Mouse (Mus musculus) right cerebral cortex, adult 18-20 months (tissue): Measurements from ENCODE around the gene Fbxl16.
"Not testable (repeated sequence)": the region's sequence is repeated elsewhere in the genome, so short reads cannot be mapped to it uniquely, and the experiment has no call there.

Source experiments
- DNase-seq: peaks from one replicate; pipeline ENCODE4 v3.0.0; 2022; ENCODE audit warnings: mixed read lengths

Fbxl16 gene

DNA sequence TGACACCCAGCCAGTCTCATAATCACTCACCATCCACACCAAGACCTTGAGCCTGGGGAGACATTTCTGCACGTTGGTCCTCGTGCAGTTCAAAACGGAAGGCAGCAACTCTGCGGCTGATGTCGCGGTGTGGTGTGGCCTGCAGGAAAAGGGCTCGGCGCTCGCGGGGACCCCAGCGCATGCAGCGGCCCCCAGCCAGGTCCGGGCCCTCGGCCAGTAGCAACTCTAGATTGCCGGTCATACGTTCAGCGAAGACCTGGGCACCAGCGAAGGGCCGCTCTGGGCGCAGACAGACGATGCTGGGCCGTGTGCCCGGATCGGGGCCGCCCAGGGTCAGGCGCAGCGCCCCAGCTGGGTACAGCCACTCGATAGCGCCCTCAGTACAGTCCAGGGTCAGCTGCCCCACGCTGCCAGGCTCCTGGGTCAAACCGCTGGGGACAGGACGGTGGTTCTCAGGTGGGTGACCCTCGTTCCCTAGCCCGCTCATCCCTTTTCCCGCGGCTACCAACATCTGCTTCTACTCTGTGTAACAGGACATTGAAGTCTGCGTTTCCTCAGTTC, 12.6 kb upstream of the Fbxl16 start:
- DNase-seq, result no peak

DNA sequence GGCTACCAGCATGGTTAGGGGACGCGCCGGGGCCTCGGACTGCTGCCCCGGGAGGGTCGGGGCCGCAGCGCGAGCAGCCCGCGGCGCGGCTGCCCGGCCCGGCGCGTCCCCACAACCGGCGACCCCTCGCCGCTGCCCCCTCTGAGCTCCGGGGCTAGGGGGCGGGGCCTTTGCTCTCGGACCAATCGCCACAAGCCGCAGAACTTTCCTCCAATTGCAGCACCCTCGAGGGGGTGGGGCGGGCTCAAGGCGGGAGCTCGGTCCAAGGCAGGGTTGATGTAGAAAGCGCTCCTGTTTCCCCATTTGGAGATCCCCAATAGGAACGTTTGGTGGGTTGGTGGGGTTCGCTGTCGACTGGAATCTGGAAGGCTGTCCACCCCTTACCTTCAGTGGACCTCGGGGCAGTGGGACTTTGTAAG, 11.9 kb upstream of the Fbxl16 start, which contains the start of gene Metrn:
TSS of gene Metrn (minus strand) at position 186 of the 419 bp plus-strand sequence.
- DNase-seq, result peak; percentile 78

DNA sequence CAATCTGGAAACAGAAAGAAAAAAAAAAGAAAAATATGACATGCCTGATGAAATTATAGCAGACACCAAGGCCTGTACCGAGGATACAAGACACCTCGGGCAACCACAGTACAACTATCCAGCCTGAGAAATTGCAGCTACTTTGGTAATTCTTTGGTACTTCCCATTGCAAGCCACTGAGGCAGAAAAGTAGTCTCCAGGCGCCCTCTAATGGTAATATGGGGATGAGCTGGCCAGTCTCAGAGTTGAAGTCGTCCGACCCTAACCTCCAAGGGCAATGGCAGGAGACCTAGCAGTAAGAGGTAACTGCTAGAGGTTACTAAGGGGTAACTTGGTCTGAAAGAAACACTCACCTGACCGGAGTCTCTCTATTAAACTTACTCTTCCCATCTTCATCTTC, 7.9 kb upstream of the Fbxl16 start:
- DNase-seq, result peak; percentile 67

DNA sequence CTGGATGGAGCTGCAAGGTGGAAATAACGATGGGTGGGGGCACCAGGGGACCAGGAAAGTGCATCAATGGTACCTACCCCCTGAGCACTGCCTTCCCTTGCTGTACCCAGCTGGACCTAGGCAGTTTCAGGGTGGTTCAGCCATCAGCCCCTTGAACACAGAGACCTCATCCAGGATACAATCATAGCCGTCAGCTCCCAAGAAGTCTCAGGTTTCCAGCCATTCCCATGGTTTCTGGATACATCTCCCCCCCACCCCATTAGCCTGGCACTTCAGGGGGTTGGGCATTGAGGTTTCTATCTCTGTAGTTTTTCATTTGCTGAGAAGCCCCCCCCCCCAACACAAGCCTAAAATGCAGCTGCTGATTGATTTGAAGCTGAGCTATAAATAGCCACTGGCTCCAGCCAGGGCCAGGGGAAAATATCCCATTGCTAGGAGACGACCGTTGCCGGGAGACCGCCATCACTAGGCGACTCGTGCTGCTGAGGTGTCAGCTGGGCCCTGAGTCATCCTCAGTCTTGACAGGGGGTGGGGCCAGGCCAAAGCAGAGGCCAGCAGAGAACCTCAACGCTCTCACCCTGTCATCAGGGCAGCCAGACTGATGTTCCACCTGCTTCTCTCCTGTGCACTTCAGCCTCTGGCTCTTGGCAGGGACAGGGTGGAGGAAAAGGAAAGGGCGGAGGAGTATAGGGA, 5.9 kb upstream of the Fbxl16 start:
- peak; percentile 89 for DNase-seq

DNA sequence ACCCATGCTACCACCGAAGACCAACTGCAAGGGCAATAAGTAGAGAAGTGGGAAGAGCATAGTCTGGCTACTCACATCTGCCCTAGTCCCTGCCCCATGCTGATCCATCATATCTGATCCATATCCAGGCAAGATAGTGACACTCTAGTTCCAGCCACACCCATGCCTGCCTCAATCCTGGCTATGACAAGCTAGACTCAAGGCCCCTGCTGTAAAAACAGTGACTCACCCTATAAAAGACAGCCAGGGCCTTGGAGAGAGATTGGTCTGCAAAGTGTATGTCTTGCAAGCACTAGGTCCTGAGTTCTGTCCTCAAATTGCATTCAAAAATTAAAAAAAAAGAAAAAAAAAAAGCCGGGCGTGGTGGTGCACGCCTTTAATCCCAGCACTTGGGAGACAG, 2.4 kb upstream of the Fbxl16 start:
- no peak for DNase-seq

DNA sequence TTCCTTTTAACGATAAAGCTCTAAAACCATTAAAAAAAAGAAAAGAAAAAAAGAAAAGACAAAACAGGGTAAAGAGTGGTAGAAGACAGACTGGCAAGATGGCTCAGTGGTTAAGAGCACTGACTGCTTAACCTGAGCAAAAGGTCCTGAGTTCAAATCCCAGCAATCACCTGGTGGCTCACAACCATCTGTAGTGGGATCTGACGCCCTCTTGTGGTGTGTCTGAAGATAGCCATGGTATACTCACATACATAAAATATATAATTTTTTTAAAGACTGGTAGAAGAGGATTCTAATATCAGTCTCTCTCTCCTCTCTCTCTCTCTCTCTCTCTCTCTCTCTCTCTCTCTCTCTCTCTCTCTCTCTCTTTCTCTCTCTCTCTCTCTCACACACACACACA, 1.4 kb upstream of the Fbxl16 start:
- not testable (repeated sequence) for DNase-seq

DNA sequence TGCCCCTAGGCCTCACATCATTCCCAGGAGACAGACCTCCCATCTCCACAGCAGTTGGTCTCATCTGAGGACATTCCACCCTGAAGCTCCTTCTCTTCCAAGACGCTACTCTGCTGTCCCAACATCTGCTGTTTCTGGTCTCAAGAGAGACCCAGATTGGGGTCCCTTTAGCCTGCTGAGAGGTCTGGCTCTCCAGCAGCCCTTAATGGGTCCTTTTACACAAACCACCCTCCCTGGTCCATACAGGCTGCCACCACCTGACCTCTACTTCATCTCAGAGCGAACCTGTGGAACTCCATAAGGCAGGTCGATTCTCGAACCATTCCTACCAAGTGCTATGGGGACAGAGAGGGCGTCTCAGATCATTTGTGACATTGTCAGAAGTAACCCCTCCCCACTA, 857 bp upstream of the Fbxl16 start:
- no peak for DNase-seq

DNA sequence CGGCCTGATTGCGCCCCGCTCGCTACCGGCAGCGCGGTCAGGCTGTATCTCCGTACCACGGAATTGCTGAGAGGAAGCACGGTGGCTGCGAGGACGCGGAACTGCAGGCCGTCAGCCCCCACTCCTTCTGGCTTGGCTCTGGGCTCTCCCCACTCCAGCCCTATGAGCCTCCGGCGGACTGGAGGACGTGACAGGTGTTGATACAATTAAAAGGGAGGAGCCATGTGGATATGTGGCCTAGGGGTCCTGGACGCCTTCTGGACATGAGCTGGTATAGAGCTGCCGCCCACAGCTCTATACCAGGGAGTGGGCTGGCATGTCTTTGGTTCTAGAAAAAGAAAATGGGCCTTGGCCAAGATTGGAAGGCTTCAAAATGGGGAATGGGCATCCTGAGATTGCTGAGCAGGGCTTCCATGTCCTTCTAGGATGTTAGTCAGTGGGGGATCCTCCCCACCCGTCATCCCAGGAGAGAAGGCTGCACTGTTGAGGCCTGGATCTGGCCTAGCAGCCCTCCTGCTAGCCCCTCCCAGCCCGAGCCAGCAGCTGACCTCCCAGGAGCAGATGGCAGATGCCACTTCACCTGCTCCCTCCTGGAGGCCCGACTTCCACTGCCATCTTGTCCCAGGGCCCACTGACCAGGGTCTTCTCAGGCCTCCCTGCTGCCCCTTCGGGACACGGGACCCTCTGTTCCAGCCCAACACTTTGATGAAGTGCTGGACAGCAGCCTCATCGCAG, 888 bp downstream of the Fbxl16 start:
- DNase-seq, result no peak

DNA sequence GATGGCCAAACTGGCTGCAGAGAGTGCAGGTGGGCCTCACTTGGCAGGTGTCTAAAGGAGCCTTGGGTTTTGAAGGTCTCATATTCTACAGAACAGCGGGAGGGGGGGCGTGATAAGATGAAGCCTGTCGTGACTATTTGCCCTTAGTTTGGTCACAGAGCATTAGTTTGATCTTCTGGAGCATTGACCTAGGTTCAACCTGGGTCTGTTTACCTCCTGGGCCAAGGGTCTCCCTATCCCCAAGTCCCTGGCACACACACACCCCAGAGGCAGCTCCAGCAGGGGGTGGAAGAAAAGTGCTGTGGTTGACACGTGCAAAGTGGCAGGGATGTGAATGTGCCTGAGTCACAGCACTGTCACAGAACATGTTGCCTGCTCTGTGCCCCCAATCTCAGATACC, 2.0 kb downstream of the Fbxl16 start:
- DNase-seq, result no peak

DNA sequence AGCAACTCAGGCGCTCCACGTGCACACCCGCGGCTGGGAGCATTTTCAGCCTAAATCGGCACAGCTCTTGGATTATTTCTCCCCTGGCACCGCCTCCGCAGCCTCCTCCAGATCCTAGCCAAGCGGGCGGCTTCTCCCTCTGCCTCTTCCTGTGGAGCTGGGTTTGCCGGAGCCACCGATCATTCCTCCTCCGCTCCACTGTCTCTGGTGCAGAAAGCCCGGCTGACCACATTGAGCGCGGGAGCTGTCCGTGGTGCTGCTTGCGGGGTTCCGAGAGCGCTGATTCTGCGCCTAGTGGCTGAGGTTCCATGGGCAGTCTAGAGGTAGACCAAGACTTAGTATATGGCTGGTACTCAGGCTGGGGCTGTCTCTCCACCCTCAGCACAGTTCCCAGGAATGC, 4.6 kb downstream of the Fbxl16 start:
- DNase-seq, result peak; percentile 93

DNA sequence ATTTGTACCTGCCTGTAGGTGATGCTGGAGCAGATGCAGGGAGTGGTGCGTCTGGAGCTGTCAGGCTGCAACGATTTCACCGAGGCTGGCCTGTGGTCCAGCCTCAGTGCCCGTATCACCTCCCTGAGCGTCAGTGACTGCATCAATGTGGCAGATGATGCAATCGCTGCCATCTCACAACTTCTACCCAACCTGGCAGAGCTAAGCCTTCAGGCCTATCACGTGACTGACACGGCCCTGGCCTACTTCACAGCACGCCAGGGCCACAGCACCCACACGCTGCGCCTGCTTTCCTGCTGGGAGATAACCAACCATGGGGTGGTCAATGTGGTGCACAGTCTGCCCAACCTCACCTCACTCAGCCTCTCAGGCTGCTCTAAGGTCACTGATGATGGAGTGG, 8.8 kb downstream of the Fbxl16 start:
- DNase-seq, result no peak

DNA sequence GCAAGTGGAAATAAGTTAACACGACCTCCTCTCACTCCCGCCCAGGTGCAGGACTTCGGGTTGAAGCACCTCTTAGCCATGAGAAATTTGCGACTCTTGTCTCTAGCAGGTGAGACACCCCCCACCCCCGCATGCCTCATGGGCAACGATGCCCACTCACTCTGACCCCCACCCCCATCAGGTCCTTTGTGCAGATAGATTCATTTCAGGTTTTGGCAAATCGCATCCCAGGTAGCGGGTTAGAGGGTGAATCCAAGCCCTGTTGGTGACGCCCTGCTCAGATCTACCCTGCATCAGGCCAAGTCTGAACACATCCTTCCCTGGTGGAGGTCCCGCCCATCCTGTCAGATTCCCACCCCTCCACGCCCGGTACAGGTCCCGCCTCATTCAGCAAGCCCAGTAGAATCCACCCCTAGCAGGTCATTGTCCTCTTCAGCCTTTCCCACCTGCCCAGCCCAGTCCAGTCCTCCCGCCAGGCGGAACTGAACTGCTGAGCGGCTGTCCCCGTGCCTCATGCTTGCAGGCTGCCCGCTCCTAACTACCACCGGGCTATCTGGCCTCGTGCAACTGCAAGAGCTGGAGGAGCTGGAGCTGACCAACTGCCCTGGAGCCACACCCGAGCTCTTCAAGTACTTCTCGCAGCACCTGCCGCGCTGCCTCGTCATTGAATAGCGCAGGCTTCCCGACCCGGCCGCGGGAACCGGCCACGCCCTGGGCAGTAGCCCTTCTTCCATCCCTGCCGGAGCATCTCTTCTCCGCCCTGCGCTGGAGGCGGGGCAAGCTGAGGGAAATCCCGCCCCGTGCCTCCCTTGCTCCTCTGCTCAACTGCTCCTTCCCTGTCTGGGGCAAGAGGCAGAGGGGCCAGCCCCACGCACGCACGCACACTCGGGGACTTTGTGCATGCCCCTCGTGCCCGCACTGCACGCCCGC, 10.2 kb downstream of the Fbxl16 start:
- no peak for DNase-seq

DNA sequence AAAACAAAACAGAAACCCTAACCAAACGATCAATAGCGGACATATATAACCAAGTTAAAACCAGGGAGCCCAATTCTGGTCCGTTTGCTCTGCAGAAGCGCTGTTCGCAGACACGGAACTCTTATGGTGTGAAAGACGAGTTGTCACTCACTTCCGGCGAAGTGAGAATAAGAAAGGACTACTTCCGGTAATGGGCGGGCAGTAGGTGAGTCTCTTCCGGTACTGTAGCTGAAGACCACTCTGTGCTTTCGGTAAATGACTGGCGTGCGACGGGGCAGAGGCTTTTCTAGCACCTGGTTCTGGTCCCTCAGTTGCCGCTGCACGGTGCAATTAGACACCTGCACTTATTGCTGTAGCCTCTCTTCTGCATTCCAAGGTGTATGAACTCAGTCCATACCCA, 14.6 kb downstream of the Fbxl16 start, which contains the start of gene Wdr24:
TSS of gene Wdr24 (plus strand) at position 176 of the 400 bp plus-strand sequence.
- peak; percentile 85 for DNase-seq

DNA sequence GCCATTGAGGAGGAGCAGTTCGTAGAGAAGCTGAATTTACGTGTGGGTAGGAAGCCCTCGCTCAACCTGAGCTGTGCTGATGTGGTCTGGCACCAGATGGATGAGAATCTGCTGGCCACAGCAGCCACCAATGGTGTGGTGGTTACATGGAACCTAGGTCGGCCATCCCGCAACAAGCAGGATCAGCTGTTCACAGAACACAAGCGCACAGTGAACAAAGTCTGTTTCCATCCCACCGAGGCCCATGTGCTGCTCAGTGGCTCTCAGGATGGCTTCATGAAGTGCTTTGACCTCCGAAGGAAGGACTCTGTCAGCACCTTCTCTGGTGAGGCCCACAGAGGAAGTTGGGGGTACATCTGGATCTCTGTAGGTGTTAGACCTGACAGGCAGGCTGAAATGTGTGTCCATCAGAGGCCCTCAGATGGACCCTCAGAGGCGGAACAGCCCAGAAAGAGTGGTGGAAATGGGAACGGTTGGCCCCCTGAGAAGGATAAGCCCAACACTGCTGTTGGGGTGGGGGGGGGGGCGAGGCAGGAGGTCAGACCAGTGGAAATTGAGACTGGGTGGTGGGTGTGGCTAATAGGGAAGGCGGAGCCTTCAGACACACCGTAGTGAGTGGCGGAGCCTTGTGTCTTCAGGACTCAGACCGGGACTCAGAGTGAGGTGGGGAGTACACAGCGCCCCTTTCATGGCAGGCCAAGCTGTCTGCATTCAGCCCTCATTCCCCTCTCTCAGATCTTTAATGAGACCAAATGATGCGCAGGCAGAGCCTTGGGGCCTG, 15.7 kb downstream of the Fbxl16 start:
- no peak for DNase-seq

DNA sequence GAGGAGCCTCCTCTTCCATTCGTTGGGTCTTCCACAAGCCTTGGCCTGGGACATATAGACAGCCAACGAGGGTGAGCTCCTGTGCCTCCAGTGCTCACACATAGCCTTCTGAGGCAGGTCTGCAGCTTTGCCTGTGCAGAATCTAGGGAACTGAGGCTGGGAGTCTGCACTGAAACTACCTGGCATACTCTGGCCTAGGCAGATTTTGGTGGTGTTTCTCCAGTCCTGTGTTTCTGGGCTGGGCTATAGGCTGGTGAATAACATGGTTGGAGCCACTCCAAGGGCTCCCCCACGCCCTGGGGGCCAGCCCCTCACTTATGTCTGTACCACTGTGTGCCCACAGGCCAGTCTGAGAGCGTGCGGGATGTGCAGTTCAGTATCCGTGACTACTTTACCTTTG, 16.4 kb downstream of the Fbxl16 start:
- no peak for DNase-seq

DNA sequence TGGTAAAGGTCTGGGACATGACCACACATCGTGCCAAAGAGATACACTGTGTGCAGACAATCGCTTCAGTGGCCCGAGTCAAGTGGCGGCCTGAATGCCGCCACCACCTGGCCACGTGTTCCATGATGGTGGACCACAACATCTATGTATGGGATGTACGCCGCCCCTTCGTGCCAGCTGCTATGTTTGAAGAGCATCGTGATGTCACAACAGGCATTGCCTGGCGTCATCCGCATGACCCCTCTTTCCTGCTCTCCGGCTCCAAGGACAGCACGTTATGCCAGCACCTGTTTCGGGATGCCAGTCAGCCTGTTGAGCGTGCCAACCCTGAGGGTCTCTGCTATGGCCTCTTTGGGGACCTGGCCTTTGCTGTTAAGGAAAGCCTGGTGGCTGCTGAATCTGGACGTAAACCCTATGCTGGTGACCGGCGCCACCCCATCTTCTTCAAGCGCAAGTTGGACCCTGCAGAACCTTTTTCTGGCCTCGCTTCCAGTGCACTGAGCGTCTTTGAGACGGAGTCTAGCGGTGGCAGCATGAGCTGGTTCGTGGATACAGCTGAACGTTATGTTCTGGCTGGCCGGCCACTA, 17.2 kb downstream of the Fbxl16 start:
- no peak for DNase-seq

DNA sequence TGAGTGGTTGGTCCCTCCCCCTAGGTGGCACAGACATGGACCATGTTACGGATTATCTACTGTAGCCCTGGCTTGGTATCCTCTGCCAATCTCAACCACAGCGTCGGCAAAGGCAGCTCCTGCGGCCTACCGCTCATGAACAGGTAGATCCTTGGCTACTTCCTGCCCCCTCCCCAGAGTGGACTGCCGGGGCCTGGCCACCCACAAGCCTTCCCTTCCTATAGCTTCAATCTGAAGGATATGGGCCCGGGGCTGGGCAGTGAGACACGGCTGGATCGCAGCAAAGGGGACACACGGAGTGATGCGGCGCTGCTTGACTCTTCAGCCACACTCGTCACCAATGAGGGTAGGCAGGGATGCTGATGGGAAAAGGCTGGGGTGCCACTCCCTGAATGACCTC, 18.1 kb downstream of the Fbxl16 start:
- DNase-seq, result no peak

DNA sequence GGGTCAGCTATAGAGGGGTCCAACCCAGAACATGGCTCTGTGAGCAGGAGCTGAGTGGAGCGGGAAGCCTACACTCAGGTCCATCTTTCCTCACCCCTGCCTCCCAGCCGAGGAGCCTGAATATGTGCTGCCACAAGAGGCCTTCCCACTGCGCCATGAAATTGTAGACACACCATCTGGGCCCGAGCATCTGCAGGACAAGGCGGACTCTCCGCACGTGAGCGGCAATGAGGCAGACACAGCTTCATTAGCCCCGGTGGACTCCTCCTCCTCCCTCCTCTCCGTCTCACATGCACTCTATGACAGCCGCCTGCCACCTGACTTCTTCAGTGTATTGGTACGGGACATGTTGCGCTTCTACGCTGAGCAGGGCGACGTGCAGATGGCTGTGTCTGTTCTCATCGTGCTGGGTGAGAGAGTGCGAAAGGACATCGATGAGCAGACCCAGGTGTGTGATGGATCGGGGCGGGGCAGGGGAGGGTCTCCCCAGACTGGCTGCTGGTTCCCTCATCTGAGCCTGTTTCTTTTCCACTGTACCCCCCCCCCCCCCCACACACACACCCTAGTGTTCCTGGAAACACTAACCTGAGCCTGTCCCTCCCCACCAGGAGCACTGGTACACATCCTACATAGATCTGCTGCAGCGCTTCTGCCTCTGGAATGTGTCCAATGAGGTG, 18.8 kb downstream of the Fbxl16 start:
- DNase-seq, result no peak

DNA sequence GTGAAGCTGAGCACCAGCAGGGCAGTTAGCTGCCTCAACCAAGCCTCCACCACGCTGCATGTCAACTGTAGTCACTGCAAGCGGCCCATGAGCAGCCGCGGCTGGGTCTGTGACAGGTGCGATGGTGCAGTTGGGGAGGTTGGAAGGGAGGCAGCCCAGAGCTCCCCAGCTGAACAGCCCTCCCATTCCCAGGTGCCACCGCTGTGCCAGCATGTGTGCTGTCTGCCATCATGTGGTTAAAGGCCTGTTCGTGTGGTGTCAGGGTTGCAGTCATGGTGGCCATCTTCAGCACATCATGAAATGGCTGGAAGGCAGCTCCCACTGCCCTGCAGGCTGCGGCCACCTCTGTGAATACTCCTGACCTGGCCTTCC, 19.3 kb downstream of the Fbxl16 start:
- no peak for DNase-seq

DNA sequence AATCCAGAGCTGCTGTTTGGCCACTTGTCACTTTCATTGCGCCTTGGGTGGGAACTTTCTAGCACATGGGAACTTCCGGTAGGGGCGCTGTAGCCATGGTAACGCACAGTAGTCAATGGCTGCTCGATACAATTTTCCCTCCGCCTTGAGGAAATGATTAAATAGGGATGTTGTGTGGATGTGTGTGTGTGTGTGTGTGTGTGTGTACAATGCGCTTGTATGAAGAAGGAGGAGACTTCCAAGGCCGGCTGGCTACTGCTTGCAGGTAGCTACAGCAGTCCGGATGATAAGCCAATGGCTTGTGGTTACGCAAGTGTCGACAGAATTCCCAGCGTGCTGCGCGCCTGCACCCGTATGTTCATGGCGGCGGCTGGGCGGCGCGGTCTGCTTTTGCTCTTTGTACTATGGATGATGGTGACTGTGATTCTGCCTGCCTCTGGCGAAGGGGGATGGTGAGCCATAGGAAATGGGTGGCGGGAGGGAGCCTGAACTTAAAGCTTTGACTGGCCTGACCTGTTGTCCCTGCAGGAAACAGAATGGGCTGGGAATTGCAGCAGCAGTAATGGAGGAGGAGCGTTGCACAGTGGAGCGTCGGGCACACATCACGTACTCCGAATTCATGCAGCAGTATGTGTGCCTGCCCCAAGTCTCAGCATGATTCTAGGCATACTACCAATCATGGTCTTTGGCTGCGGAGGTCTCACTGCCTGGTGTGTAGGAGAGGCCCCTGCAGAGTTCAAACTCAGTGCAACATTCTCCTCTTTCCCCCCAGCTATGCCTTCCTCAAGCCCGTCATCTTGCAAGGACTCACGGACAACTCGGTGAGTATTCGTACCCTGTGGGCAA, 20.1 kb downstream of the Fbxl16 start, which contains the start of gene Jmjd8:
TSS of gene Jmjd8 (plus strand) at position 156 of the 846 bp plus-strand sequence.
- DNase-seq, result peak; percentile 87
